Mouse (Mus musculus) thymus, postnatal 36 days (tissue): ENCODE measurements around the gene Atp6v0a2.
"Not testable (repeated sequence)": the region's sequence is repeated elsewhere in the genome, so short reads cannot be mapped to it uniquely, and the experiment has no call there.

Experiments used
- DNase-seq, 2 experiments: peaks; one replicate each; pipeline ENCODE4 v3.0.0; 2022; ENCODE audit warnings: mixed read lengths in 2 of 2

Atp6v0a2 gene

GRCm38 (mm10) chr5:124628448-124629363, at the start of gene Atp6v0a2:
Gene Atp6v0a2 (plus strand): TSS chr5:124628576.
- DNase-seq, result peak; percentile 96 to 98

GRCm38 (mm10) chr5:124578633-124579317, 49.6 kb upstream of the Atp6v0a2 start, which contains the start of the genes Eif2b1 and Gtf2h3:
Gene Eif2b1 (minus strand): TSS chr5:124579131.
Gene Gtf2h3 (plus strand): TSS chr5:124579140.
- peak; percentile 88 to 91 for DNase-seq

GRCm38 (mm10) chr5:124582515-124582914, 45.9 kb upstream of the Atp6v0a2 start:
- no peak for DNase-seq

- DNase-seq, result no peak
Observed at GRCm38 (mm10) chr5:124592768-124593167, 35.6 kb upstream of the Atp6v0a2 start.

- DNase-seq, result peak; percentile 26 to 48
Observed at GRCm38 (mm10) chr5:124598224-124599174, 29.9 kb upstream of the Atp6v0a2 start.

GRCm38 (mm10) chr5:124599726-124600125, 28.6 kb upstream of the Atp6v0a2 start:
- DNase-seq, result not testable (repeated sequence)

GRCm38 (mm10) chr5:124602349-124602748, 26.0 kb upstream of the Atp6v0a2 start:
- DNase-seq, result peak; percentile 64 to 75

GRCm38 (mm10) chr5:124604296-124604695, 24.1 kb upstream of the Atp6v0a2 start:
- no peak for DNase-seq

GRCm38 (mm10) chr5:124605041-124605622, 23.2 kb upstream of the Atp6v0a2 start:
- DNase-seq, result no peak

- peak; percentile 59 to 62 for DNase-seq
Observed at GRCm38 (mm10) chr5:124610965-124611364, 17.4 kb upstream of the Atp6v0a2 start.

- DNase-seq, result peak; percentile 54 to 77
Observed at GRCm38 (mm10) chr5:124614709-124615108, 13.7 kb upstream of the Atp6v0a2 start.

- no peak for DNase-seq
Observed at GRCm38 (mm10) chr5:124618711-124619110, 9.7 kb upstream of the Atp6v0a2 start.

GRCm38 (mm10) chr5:124621362-124621761, 7.0 kb upstream of the Atp6v0a2 start:
- DNase-seq, result no peak

- no peak for DNase-seq
Observed at GRCm38 (mm10) chr5:124622890-124623289, 5.5 kb upstream of the Atp6v0a2 start.

GRCm38 (mm10) chr5:124624291-124624690, 4.1 kb upstream of the Atp6v0a2 start:
- no peak for DNase-seq

GRCm38 (mm10) chr5:124629641-124630040, 1.3 kb downstream of the Atp6v0a2 start:
- no peak for DNase-seq

GRCm38 (mm10) chr5:124631685-124632084, 3.3 kb downstream of the Atp6v0a2 start:
- DNase-seq, result no peak

GRCm38 (mm10) chr5:124632461-124632860, 4.1 kb downstream of the Atp6v0a2 start:
- DNase-seq, result peak; percentile 18 to 50

GRCm38 (mm10) chr5:124633425-124633824, 5.0 kb downstream of the Atp6v0a2 start:
- DNase-seq, result peak; percentile 41 to 65

GRCm38 (mm10) chr5:124635068-124635467, 6.7 kb downstream of the Atp6v0a2 start:
- DNase-seq, result not testable (repeated sequence)

- DNase-seq, result no peak
Observed at GRCm38 (mm10) chr5:124636139-124636538, 7.8 kb downstream of the Atp6v0a2 start.

- no peak for DNase-seq
Observed at GRCm38 (mm10) chr5:124636694-124637093, 8.3 kb downstream of the Atp6v0a2 start.
